Mouse (Mus musculus) lung, postnatal 0 days (tissue): Measurements from ENCODE around the gene Cog2.

Experiments used
- CTCF ChIP-seq: IDR thresholded peaks from 2 replicates; pipeline ENCODE4 v1.5.1; 2016; ENCODE audit warnings: antibody characterized with exemption, mild to moderate bottlenecking
- EP300 ChIP-seq: IDR thresholded peaks from 2 replicates; pipeline ENCODE4 v1.6.1; 2016; ENCODE audit warnings: antibody characterized with exemption, mild to moderate bottlenecking, control low read depth

DNA sequence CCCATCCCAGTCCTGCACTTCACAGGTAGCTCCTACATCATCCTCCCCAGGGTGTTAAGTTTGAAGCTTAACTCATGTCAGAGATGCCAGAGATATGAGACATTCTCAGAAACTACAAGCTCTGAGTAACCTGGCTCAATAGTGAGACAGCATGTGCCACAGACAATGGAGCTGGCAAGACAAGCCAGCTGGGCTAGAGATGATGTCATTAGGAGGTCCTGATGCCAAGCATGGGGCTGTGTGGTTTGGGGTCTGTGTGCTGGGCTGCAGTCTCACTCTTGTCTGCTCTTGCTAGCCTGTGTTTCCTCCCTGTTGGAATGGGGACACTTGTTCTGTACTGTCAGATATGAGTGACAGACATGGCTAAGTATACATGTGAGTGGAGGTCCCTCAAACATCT, 14.9 kb upstream of the Cog2 start:
- TF ChIP-seq CTCF (no peak), EP300 (no peak)
